Mouse (Mus musculus) C2C12 (cell line): ENCODE data around the gene Prss50.

Source experiments
- CEBPB ChIP-seq: IDR thresholded peaks from one replicate; pipeline ENCODE4 v1.6.1; 2011; ENCODE audit warnings: low read depth, mild to moderate bottlenecking, control low read depth, moderate library complexity
- CTCF ChIP-seq: IDR thresholded peaks from one replicate; pipeline ENCODE4 v1.5.1; 2011; ENCODE audit not compliant: control insufficient read depth, insufficient read depth, insufficient read length
- MAX ChIP-seq: IDR thresholded peaks from one replicate; pipeline ENCODE4 v1.6.1; 2011; ENCODE audit warnings: mild to moderate bottlenecking, control low read depth
- MYOD1 ChIP-seq: IDR thresholded peaks from one replicate; pipeline ENCODE4 v1.6.1; 2011; ENCODE audit warnings: low read depth; ENCODE audit not compliant: control insufficient read depth, insufficient read length
- USF1 ChIP-seq: IDR thresholded peaks from one replicate; pipeline ENCODE4 v1.6.1; 2011; ENCODE audit warnings: low read depth, mild to moderate bottlenecking, control low read depth, moderate library complexity

GRCm38 (mm10) chr9:110909371-110909967 lies 51.7 kb downstream of the Prss50 start:
- TF ChIP-seq CTCF (no peak), MAX (no peak), MYOD1 (no peak), CEBPB (no peak), USF1 (no peak)
